Mouse (Mus musculus): ENCODE measurements around the gene Tmem160.

GRCm38 (mm10) chr7:16461151-16461550 is 8.6 kb downstream of the Tmem160 start:
- TF ChIP-seq CTCF (IDR thresholded peaks at IDR 0.05; ENCODE audit: low read depth) (no peak), EP300 (IDR thresholded peaks at IDR 0.05; ENCODE audit: low read depth) (no peak)
